Mouse (Mus musculus): ENCODE results near the gene Mgat5.
A peak's percentile ranks its signal among the peaks of the same experiment; 100 is the strongest.

Mgat5 gene

DNA sequence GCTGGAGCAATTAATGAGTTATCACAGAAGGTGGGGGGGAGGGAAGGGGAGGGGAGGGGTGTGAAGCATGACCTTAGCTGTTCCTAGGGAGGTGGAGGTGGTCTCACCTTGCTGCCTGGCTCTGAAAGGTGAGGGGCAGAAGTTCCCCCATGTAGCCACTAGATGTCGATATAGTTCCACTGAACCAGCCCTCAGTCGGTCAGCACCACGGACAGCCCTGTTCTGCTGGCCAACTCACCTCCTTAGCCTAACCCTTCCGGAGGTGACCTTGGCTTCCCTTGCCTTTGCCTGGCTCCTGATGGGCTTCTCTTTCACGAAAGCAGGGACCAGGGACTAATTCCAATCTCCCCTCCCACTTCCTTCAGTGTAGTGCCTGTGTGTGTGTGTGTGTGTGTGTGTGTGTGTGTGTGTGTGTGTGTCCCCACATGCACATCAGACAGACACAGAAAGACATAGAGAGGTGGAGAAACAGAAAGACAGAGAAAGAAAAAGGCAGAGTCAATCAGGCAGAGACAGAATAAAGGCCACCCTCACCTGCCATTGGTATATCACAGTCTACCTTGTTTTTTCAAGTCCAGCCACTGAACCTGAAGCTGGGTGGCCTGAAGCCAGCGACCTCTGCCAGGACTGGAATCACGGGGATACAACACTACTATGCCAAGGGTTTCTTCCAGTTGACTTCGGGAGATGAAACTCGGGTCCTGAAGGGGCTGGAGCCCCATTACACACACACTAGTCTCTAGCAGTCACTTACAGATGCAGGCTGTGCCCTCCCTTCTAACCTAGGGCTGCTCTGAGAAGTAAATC lies 292.1 kb downstream of the Mgat5 start:
- DNase-seq (ENCODE audit: low read depth, low spot score) = peak; percentile 72

DNA sequence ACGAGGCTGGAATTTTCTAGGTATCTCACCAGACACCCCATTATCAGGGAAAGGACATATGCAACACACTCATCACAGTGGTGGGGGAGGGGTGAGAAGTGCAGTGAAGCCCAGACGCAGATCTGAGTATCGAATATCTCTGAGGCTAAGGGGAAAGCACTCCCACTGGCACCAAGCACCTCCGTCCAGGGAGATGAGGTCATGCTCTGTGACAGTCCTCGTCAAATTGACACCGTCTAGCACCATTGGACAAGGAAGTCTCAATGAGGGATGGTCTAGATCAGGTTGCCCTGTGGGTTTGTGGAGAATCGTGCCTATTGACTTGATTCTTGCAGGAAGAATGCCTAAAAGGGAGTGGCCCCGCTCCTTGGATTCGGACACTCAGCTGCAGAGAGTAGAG lies 293.9 kb downstream of the Mgat5 start:
- no peak for DNase-seq (ENCODE audit: low read depth, low spot score)

DNA sequence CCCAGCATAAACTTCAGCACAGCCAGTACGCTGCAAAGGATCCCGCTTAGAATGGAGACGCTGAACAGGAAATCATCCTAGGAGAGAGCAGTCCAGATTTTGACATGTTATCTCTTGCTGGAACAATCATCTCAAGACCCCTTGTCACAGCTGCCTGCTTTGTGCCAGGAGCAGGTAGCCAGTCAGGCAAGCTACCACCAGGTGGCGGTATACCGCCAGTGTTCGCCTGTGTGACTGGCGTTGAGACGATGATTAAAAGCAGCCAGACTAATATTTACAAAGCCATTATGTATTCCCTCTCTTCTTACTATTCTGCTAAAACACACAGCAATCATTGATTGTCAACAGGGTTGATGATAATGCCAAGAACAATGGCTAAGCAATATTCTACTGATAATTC lies 295.4 kb downstream of the Mgat5 start:
- peak; percentile 77 for DNase-seq (ENCODE audit: low read depth, low spot score)

DNA sequence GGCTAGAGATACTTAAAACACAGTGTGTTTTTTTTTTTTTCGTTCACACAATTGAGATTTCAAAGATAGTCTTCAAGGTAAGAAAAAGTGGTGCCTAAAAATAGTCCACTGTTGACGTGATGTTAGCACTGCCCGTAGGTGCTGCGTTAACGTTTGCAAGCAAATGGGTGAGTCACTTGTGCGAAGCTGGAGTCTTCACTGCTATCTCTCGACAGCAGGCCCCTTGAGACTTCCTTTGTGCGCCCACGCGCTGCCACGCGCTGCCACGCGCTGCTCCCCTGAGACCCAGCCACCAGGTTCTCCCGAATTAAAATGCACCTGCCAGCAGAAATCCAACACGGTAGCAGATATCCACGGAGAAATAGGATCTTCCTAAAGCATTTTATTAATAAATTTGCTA lies 295.9 kb downstream of the Mgat5 start:
- no peak for DNase-seq (ENCODE audit: low read depth, low spot score)

DNA sequence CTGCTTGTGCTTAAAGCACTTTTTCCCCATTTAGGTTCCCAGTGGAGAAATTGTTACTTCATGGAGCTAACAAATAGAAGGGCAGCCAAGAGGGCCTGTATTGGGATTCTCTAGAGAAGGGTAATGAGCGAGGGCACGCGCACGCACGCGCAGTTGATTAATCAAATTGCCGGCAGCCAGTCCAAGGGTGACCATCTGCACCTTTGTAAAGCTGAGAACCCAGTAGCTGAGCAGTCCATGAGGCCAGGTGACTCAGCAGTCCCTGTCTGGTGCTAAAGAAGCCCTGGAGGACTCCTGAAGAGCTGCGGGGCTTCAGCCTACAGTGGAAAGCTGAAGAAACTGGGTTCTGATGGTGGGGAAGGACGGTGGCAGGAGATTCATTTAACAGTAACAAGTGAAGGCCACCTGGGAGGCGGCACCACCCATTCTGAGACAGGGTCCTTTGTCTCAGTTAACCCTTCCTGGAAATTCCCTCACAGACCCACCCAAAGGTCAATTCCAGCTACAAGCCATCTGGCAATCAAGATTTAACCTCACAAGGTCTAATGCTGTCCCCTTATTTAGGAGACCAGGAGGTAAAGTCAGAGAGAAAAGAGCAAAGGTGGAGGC lies 302.3 kb downstream of the Mgat5 start:
- DNase-seq (ENCODE audit: low read depth, low spot score) = no peak

DNA sequence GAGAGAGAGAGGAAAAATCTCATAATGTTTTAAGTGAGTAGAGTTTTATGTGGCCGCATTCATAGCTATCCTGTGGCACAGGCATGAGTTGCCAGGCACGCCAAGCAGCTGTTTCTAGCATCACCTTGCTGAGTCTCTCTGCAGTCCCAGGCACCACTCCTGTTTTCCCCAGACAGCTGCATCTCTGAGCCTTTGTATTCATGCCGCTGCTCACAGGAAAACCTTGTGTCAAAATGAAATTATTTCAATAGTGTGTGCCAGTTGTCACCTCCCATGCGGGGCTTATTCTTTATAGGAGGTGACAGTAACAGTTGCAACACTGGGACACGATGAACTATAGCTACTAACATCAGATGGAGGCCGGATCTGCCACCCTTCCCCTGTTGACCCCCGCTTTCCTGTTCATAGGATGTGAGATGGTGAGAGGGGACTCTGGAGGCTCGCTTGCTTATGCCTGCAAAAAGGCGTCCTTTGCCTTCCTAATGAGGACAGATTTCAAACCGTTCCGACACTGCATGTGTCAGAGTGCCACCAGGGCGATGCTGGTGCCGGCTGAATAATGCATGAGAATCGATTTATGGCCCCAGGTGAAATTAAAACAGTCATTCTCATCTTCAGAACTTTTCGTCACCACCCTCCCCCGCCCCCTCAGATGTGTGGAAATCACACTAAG lies 303.4 kb downstream of the Mgat5 start:
- DNase-seq (ENCODE audit: low read depth, low spot score) = no peak

DNA sequence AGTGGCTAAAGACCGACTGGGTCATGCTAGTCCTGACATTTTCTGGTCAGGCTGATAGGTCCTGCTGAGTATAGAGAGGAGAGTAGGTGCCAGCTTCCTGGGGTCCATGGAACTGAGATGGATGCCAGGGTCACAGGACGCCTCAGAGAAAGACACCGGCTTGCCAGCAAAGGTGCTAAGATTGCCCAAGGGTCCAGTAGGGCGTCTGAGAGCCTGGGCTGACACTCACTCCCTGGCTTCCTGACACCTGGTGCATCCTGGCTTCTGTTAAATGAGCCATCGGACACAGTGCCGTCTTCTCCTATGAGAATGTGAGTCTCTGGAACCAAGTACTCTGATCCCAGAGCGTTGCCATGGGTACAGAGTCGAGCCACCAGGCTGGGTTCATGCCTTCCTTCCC lies 304.1 kb downstream of the Mgat5 start:
- DNase-seq (ENCODE audit: low read depth, low spot score) = no peak

DNA sequence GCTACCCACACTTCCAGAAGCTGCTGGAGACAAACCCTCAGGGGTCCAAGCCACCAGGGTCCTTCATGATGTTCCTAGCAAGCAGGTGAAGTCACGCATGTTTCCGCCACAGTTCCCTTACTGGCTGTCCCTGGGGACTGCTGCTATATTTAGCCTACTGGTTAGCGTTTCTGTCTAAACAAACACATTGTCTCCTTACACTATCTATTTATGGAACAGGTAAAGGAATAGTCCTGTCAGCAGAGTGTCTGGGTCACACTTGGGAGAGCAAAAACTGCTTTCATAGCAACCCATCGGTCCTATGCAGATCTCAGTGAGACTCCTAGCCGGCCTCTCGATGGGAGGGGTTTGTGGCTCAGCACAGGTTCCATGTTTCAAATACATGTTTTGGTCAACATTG lies 306.5 kb downstream of the Mgat5 start:
- DNase-seq (ENCODE audit: low read depth, low spot score) = no peak

DNA sequence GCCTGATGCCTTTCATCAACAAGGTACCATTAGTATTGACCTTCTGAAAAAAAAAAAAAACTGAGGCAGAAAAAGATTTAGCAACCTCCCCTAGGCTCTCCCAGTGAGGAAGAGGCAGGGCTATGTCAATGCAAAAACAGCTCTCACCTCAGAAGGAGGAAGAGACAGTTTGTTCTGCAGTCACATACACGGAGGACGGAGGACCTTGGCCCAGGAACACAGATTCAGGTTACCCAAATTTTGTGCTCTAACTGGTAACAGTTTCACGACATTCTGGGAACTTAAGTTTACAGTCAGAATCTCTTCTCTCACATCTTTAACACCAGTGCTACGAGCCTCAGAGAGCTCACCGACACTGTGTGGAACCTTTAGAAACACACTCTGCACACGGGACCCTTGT lies 307.9 kb downstream of the Mgat5 start:
- DNase-seq (ENCODE audit: low read depth, low spot score) = no peak

DNA sequence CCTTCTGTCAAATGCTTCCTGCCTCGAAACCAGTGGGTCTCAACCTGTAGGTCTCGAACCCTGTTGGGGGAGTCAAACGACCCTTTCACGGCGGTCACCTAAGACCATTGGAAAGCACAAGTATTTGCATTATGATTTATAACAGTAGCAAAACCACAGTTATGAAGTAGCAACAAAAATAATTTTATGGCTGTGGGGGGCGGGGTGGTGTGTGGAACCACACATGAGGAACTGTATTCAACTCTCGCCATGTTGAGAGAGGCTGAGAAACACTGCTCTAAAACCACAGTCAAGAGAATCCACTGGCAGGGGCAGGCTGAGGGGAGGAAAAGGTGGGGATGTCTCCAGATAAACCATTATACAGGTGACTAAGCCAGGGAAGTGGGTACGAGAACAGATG lies 308.3 kb downstream of the Mgat5 start:
- DNase-seq (ENCODE audit: low read depth, low spot score) = no peak

DNA sequence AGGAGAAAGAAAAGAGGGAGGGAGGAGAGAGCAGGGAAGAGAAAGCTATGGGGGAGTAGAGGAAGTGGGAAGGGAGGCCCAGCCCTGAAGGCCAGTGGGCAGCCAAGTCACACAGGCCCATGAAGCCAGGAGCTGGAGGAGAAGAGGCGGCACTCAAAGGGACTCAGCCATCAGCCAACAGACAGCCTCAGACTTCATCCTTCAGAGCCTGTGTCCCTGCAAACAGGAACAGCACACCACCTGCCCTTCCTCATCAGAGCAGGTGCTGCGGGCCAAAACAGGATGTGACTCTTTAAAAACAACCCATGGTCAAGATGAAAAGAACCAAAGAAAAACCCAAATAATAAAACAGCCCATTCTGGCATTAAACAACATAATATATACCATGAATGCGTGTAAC lies 308.8 kb downstream of the Mgat5 start:
- DNase-seq (ENCODE audit: low read depth, low spot score) = no peak

DNA sequence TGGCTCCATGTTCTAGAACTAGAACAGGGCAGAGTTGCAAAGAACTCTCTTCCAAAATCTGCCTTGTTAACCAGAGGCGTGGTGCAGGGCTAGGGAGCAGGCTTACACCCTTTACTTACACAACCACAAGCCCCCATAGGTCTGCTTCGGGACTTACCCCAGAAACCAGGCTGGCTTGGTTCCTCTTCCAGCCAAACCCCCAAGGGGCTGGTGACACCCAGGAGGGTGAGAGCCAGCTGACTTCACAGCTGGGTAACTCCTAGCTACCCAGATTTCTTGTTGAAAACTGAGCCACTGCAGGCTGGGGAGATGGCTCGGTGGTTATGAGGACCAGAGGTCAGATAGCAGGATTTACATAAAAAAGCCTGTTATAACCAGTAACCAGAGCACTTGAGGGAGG lies 309.7 kb downstream of the Mgat5 start:
- no peak for DNase-seq (ENCODE audit: low read depth, low spot score)

DNA sequence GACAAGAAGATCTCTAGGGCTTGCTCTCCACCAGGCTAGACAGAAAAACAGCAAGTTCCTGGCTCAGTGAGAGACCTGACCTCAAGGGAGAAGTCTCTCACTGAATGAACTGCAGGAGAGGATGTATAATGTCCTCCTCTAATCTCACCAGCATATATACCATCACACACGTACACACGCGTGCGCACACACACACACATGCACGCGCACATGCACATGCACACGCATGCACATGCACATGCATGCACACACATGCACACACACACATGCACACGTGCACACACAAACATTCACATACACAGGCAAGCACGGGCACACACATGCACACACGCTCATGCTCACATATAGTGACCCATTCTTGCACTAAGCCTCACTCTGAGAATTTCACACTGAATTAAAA lies 310.1 kb downstream of the Mgat5 start:
- no peak for DNase-seq (ENCODE audit: low read depth, low spot score)

DNA sequence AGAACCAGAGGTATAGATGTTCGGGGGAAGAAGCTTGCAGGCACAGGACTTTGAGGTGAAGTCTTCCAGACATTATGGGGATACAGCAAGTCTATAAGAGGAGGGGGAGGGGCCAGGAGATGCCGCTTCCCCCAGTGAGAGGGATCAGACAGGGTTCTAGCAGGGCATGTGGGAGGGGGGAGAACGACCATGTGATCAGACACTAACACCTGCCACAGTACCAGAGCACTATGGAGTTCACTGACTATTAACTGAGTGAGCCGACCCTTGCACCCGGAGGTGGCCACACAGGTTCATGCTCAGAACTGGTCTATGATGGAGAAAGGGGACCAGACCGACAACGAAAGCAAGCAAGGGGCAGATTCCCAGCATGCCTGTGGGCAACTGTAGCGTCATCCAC lies 318.5 kb downstream of the Mgat5 start:
- DNase-seq (ENCODE audit: low read depth, low spot score) = no peak

DNA sequence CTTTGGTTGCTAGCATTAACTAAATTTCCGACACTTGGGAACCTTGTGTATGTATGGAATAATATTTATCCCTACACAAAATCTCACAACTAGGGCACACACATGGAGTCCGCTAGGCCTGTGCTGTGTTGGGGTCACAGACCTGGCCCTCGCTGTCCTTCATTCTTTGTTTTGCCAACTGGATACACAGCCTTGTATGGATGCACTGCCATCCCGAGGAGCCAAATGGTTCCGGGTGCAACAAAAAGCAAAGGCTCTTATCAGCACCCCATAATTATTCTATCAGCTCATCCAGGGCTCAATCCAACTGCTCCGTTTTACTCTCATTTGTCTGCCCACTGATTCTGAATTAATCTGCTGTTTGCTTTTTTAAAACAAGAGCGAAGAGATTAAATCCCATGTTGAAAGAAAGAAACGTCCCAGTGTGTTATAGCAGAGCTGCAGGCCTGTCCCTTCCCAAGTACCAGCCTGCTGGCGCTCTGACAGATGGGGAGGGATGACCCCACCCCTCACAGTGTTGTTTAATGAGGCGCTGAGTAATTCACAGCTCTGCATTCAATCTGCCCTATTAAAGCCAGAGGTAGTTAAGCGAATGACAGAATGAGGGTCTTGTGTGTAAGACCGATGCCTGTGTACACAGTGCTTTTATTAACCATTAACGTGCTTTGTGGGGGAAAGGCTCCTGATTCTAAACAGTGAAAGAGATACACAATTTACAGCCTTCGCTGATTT lies 326.2 kb downstream of the Mgat5 start:
- DNase-seq (ENCODE audit: low read depth, low spot score) = no peak

DNA sequence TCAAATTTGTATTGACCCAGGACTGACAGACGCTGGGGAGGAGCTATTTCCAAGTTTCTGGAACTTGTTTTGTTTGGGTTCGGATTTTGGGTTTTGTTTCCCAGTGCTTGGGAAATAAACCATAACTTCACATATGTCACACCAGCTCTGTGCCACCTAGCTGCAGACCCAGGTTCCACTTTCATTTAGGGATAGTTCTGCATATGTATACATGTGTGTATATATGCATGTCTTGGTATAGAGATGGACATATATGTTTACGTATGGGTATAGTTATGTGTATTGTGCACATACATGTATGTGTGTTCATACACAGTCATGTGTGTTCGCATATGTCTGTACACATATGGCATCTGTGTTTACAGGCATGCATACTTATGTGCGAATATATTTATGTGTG lies 326.9 kb downstream of the Mgat5 start:
- DNase-seq (ENCODE audit: low read depth, low spot score) = no peak

DNA sequence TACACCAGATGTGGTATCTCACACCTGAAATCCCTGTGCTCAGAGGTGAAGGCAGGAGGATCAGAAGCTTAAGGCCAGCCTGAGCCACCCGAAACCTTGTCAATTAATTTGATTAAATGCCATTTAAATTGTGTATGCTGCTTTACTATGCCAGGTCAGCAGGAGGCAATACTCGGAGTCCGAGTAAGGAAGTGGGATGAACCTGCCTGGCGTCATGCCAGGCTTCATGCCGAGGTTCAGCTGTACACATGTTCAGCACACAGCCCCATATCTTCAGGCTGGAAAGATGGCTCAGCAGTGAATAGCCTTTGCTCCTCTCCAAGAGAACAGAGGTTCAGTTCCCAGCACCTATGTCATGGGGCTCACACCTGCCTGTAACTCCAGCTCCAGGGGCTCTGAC lies 331.6 kb downstream of the Mgat5 start:
- DNase-seq (ENCODE audit: low read depth, low spot score) = no peak

DNA sequence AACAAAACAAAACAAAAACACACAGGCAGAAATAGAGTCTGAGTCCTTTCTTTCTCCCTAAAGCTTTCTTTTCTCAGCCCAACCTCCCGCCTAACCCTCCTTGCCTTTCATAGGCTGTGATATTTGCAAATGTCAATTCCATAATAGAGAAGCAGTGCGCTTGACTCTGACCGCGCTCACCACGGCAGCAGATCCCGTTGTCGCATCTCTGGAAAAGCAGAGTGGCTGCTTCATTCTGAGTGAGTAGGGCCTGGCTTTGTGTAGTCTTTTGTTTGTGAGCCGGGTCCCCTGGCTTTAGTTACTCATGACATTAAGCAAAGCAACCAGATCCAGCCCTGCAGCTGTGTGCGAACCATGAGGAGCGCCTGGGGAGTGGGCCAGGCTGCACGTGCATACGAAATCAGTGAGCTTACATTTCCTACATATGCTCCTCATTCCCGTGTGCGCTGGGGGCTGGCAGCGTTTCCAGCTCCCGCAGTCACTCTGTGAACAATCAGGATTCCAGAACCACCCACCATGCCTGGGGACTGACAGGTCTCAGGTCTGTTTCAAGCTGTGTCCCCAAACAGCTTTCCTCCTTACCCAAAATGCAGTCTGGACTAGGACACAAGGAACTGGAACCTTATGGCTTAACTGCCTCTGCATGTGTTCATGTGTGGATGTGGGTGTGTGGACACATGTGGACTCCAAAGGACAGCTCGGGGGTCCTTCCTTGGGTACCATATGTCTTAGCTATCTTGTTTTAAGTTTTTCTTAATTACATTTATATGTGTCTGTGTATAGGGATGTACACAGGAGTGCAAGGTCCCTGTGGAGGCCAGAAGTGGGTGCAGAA lies 332.6 kb downstream of the Mgat5 start:
- DNase-seq (ENCODE audit: low read depth, low spot score) = no peak

Data from 3T3-L1 (cell line).